Mouse (Mus musculus) right cerebral cortex, adult 18-20 months (tissue): ENCODE data around the gene Macf1.

ENCODE experiments used
- DNase-seq: peaks from one replicate; pipeline ENCODE4 v3.0.0; 2022; ENCODE audit warnings: mixed read lengths

Macf1 gene

DNA sequence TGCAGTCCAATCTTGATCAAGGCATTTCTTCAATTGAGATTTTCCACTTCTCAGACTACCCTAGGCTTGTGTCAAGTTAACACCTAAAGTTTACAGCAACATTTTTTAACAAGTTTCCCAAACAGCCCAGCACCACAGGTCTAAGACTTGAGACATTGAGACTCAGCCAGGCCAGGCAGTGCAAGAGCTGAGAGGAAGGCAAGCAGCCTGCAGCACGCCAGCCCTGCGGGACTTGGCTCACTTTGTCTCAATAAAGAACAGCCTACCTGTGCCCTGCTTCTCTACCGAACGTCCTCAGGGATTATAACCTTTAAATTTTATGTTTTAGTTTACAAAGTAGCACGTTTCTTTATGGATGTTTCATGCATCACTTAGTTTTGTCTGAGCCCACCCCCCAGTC, 92.1 kb downstream of the Macf1 start:
- no peak for DNase-seq

DNA sequence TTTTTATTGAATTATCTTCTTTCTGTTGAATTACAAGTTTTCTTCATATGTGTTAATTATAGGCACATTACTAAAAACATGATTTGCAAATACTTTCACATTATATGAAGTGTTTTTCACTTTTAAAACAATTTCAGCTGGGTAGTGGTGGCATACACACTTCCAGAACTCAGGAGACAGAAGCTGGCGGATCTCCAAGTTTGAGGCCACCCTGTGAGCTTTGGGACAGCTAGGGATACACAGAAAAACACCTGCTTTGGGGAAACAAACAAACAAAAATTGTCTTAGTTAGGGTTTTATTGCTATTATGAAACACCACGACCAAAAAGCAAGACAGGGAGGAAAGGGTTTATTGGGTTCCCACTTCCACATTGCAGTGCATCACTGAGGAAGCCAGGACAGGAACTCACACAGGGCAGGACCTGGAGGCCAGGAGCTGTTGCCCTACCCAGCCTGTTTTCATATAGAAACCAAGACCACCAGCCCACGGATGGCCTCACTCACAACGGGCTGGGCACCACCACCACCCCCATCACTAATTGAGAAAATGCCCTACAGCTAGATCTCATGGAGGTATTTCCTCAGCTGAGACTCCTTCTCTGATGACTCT, 93.0 kb downstream of the Macf1 start:
- DNase-seq: no peak

- DNase-seq: no peak
These were observed 94.7 kb downstream of the Macf1 start for GRCm38 (mm10) chr4:123589496-123589895.

- DNase-seq: no peak
These were observed 95.5 kb downstream of the Macf1 start for GRCm38 (mm10) chr4:123588353-123589301.

GRCm38 (mm10) chr4:123587616-123588015, 96.5 kb downstream of the Macf1 start:
- no peak for DNase-seq

DNA sequence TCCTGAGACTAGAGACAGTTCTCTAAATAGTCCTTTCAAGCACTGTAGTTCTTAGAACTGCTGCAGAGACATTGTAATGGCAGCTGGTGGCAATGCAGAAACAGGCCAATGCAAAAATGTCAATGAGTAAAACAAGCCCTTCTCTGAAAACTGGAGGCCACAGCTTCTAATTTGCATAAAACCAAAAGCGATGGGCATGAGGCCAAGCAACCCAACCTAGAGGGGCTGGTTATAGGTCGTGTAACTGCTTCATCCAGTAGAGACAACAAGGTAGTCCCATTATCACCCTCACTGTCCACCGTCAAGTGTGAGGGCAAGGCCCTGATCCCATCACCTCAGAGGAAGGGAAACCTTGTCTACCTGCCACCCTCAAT, 99.5 kb downstream of the Macf1 start:
- no peak for DNase-seq

- DNase-seq: no peak
These were observed 100.0 kb downstream of the Macf1 start for GRCm38 (mm10) chr4:123584084-123584719.

DNA sequence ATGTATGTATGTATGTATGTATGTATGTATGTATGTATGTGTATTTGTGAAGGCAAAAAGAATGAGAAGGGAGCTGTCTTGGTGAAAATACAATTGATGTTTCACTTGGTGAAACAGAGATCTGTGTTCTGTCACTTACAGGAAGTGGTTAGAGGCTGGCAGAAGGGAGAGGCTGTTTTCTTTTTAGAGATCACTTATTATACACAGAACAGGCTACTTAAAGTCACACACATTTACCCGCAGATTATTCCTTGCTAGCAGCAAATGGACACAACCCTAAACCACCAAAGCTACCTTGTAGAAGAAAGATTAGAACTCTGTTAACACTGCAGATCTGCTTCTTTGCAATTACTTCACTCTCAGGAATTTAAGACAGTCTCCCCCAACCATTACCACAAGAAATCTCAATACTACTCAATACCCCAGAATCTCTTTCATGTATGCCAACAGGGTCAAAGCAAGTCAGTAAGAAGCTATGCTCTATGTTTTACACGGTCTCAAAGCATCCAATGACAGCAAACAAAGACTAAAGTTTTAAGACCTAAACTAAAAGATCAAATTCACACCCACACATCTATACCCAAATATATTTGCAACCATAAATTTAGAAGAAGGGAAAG, 106.6 kb downstream of the Macf1 start:
- DNase-seq: no peak

DNA sequence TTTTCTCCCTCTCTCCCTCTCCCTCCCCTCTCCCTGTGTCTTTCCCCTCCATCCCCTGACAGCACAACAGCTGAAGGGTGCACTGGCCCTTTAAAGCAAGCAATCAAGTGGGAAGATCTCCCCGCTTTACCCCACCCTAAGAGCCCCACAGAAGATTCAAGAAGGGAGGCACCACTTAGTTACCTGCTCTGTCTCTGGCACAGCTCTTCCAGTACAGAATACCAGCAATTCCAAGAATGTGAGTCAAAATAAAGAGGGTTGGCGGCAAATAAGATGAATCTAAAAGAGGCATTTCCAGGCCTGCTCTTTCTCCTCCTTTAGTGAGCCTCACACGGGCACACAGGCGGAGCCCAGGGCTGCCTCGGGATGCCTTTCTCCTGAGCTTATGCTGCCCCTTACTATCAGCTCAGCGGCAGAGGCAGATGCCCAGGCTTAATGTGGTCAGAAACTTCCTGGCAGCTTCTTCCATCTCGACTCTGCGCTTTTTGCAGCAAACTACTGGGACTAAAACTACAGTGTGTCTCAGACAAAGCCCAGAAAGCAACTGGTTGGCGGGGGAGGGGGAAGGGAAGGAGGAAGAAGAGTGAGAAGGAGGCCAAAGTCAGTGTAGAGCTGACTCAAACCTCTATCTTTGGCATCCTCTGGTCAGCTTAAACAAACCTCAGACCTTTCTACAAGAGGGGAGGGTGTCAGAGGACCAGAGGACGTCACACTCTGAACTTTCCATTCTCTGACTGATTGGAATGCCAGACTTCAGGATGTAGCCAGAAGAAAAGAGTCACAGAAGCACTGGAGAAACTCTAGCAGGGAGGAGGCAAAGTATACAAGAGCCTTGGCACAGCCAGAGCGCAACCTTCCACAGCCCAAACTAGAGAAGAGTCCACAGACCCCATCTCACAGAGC, 111.5 kb downstream of the Macf1 start:
- DNase-seq: peak; percentile 29

GRCm38 (mm10) chr4:123571869-123572268, 112.3 kb downstream of the Macf1 start:
- no peak for DNase-seq

DNA sequence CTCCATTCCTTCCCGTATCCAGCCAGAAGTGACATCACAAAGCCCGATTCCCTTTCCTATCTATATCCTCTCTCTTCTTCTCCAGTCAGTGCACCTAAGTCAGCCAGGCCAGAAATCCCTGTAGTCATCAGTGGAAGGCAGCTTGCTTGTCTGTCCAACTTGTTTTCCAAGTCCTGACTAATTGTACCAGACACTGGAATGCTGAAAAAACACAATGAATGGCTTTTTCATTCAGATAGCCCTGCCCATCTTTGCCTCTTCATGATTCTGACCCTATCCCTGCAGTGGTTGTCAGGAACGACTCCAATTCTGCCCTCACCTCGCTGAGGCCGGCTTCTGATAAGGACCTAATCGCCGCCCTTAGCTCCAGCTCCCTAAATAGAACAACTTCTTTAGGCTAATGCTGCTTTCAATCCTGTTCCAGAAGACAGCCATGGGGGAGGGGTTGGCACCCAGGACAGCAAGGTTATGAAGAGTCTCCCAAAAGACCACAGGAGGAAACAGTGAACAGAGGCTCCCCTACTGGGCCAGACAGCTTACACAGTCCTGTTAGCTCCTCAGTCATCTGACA, 118.8 kb downstream of the Macf1 start:
- DNase-seq: no peak

DNA sequence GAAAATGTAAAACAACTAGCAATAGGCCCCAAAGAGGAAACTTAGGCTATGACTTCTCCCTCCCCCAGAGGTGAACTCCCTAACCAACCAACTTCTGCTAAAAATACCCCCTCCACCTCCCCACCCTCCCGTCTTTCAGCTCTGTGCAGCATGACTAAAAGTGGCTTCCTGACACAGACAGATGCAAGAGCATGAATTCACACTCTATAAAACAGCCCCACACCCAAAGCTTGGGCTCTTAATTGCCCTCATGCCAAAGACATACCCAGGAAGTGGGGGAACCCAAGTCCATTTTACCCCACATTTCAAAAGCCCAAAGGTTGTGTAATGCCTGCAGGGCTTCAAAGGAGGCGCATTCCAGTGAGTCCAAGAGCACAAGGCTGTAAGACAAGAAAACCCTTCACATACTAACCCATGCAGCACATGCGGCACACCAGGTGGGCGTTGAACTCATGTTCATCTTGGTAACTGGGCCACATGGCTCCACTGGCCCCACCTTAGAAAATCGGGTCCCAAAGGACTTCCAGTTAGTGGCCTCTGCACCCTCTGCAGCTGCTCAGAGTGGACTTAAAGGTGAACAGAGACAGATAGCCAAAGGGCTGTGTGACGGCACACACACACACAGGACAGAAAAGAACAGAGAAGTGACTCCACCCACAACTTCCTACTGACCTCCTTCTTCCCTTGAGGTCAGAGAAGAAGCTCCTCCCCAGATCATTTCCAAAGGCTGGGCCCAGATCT, 119.9 kb downstream of the Macf1 start:
- DNase-seq: no peak

GRCm38 (mm10) chr4:123562177-123562815, 121.9 kb downstream of the Macf1 start:
- DNase-seq: no peak

GRCm38 (mm10) chr4:123560896-123561295, 123.3 kb downstream of the Macf1 start:
- DNase-seq: no peak

GRCm38 (mm10) chr4:123558496-123558895, 125.7 kb downstream of the Macf1 start:
- DNase-seq: no peak

GRCm38 (mm10) chr4:123555251-123555650, 128.9 kb downstream of the Macf1 start:
- DNase-seq: no peak

GRCm38 (mm10) chr4:123552689-123553088, 131.5 kb downstream of the Macf1 start:
- DNase-seq: no peak

DNA sequence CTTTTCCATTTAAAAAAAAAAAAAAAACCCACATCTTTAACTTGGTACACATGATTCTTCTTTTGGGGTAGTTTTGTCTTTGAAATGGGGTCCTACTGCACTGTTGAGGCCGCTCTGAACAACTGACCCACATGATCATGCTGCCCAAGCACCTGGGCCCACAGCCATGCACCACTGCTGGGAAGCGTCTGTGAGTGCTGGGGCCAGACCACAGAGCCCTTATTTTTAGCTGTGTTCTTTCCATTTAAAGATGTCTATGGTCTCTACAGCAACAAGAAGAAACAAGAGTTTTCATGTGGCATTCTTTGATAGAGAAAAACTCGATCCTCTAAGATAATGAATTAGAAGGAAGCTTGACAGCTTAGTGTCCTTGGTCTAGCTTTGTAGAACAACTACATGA, 135.8 kb downstream of the Macf1 start:
- no peak for DNase-seq

- no peak for DNase-seq
These were observed 140.5 kb downstream of the Macf1 start for GRCm38 (mm10) chr4:123543691-123544090.

GRCm38 (mm10) chr4:123535271-123535670, 148.9 kb downstream of the Macf1 start:
- DNase-seq: peak; percentile 79

- no peak for DNase-seq
These were observed 152.2 kb downstream of the Macf1 start for GRCm38 (mm10) chr4:123532001-123532400.
